Mouse (Mus musculus) bone marrow macrophage, adult 2 months (primary cell): ENCODE measurements at regions not wholly inside any gene's neighbourhood (a gene's known extent, or its start where the extent isn't known, plus 50 kb on each side); places are given as distances from the start of the nearest gene placed in this dataset.

Experiments used
- CTCF ChIP-seq: IDR thresholded peaks from 2 replicates; pipeline ENCODE4 v1.5.1; 2012; ENCODE audit warnings: low read depth, mild to moderate bottlenecking, low read length, moderate library complexity
- POLR2A ChIP-seq: IDR thresholded peaks from 2 replicates; pipeline ENCODE4 v1.6.1; 2012; ENCODE audit warnings: mild to moderate bottlenecking, low read depth, low read length, borderline replicate concordance

GRCm38 (mm10) chr7:90077565-90077964 lies 52.4 kb upstream of the Picalm start:
- TF ChIP-seq CTCF (no peak), POLR2A (no peak)
